Mouse (Mus musculus) lung, postnatal 4 days (tissue): ENCODE measurements around the gene Ube2h.
A peak's percentile ranks its signal among the peaks of the same experiment; 100 is the strongest.
"Not testable (repeated sequence)": the region's sequence is repeated elsewhere in the genome, so short reads cannot be mapped to it uniquely, and the experiment has no call there.

ENCODE experiments used
- DNase-seq, 2 experiments: peaks; one replicate each; pipeline ENCODE4 v3.0.0; 2021

Ube2h gene

GRCm38 (mm10) chr6:30242928-30243327 lies 61.4 kb downstream of the Ube2h start:
- DNase-seq: no peak

GRCm38 (mm10) chr6:30240105-30240504 lies 64.2 kb downstream of the Ube2h start:
- no peak for DNase-seq

GRCm38 (mm10) chr6:30239207-30239606 lies 65.1 kb downstream of the Ube2h start:
- no peak for DNase-seq

- no peak for DNase-seq
Measured at GRCm38 (mm10) chr6:30238079-30238478, 66.3 kb downstream of the Ube2h start.

GRCm38 (mm10) chr6:30236564-30236963 lies 67.8 kb downstream of the Ube2h start:
- no peak for DNase-seq

- DNase-seq: no peak
Measured at GRCm38 (mm10) chr6:30231758-30232293, 72.5 kb downstream of the Ube2h start.

- DNase-seq: peak in 1 of 2 experiments; percentile 9
Measured at GRCm38 (mm10) chr6:30230246-30230645, 74.1 kb downstream of the Ube2h start.

- no peak for DNase-seq
Measured at GRCm38 (mm10) chr6:30228921-30229320, 75.4 kb downstream of the Ube2h start.

GRCm38 (mm10) chr6:30228353-30228752 lies 76.0 kb downstream of the Ube2h start:
- DNase-seq: no peak

- DNase-seq: no peak
Measured at GRCm38 (mm10) chr6:30226971-30227700, 77.2 kb downstream of the Ube2h start.

- DNase-seq: no peak
Measured at GRCm38 (mm10) chr6:30224693-30225092, 79.6 kb downstream of the Ube2h start.

- no peak for DNase-seq
Measured at GRCm38 (mm10) chr6:30222321-30222720, 82.0 kb downstream of the Ube2h start.

GRCm38 (mm10) chr6:30217581-30217980 lies 86.8 kb downstream of the Ube2h start:
- no peak for DNase-seq

- no peak for DNase-seq
Measured at GRCm38 (mm10) chr6:30212468-30212867, 91.9 kb downstream of the Ube2h start.

- no peak for DNase-seq
Measured at GRCm38 (mm10) chr6:30211641-30212455, 92.5 kb downstream of the Ube2h start.

- DNase-seq: peak; percentile 65 to 78
Measured at GRCm38 (mm10) chr6:30210788-30211187, 93.6 kb downstream of the Ube2h start.

GRCm38 (mm10) chr6:30208844-30209243 lies 95.5 kb downstream of the Ube2h start:
- DNase-seq: no peak

GRCm38 (mm10) chr6:30205587-30206202 lies 98.6 kb downstream of the Ube2h start:
- peak; percentile 83 for DNase-seq

- DNase-seq: not testable (repeated sequence)
Measured at GRCm38 (mm10) chr6:30205180-30205538, 99.2 kb downstream of the Ube2h start.

- DNase-seq: peak in 1 of 2 experiments; percentile 5
Measured at GRCm38 (mm10) chr6:30204383-30205179, 99.8 kb downstream of the Ube2h start.

- no peak for DNase-seq
Measured at GRCm38 (mm10) chr6:30196143-30196542, 108.2 kb downstream of the Ube2h start.

- no peak for DNase-seq
Measured at GRCm38 (mm10) chr6:30195656-30196055, 108.7 kb downstream of the Ube2h start.

GRCm38 (mm10) chr6:30183624-30184023 lies 120.7 kb downstream of the Ube2h start:
- DNase-seq: no peak
